Mouse (Mus musculus) liver, adult 2 months (tissue): ENCODE data around the gene Sptbn1.

Experiments used
- CTCF ChIP-seq: fragments of 200-500 bp; IDR thresholded peaks from 2 replicates; pipeline ENCODE4 v1.5.1; 2011; ENCODE audit warnings: low read depth, low read length, control low read depth
- POLR2A ChIP-seq: fragments of 200-500 bp; IDR thresholded peaks from 2 replicates; pipeline ENCODE4 v1.6.1; 2011; ENCODE audit warnings: low read length, control low read depth; ENCODE audit not compliant: insufficient read depth; ENCODE audit errors: extremely low read depth

- no peak for TF ChIP-seq CTCF
- TF ChIP-seq POLR2A: no peak
Measured at GRCm38 (mm10) chr11:30210100-30210811, 57.7 kb downstream of the Sptbn1 start.
